Mouse (Mus musculus) CH12.LX (cell line): Measurements from ENCODE around the gene Pdzd2. TPM values are rescaled to one million over a fixed set of nuclear protein-coding genes. Genes with fewer than 3 reads are reported as not detected.

Experiments used
- DNase-seq: peaks from one replicate; pipeline ENCODE4 v3.0.0-alpha.2; 2013; ENCODE audit errors: extremely low read depth
- H3K27ac ChIP-seq: 2 replicates; pipeline ENCODE4 v1.5.1; 2012; ENCODE audit warnings: low read depth, mild to moderate bottlenecking, control low read depth, moderate library complexity; ENCODE audit not compliant: insufficient read depth
- H3K27me3 ChIP-seq: replicated peaks from 2 replicates; pipeline ENCODE3; 2012; ENCODE audit warnings: inconsistent platforms
- H3K36me3 ChIP-seq, 2 experiments: replicated peaks in 1 of 2; 2 replicates each; pipeline versions ENCODE3 to v1.6.1; 2012; ENCODE audit warnings: inconsistent platforms in 1 of 2, low read length in 1 of 2, mild to moderate bottlenecking in 1 of 2, mixed read lengths in 1 of 2, moderate library complexity in 1 of 2; ENCODE audit not compliant: control insufficient read depth in 1 of 2, insufficient read depth in 1 of 2
- H3K4me1 ChIP-seq, 2 experiments: 2 replicates each; pipeline ENCODE4 v1.6.1; 2012; ENCODE audit warnings: inconsistent platforms in 1 of 2, moderate library complexity in 1 of 2; ENCODE audit not compliant: insufficient read depth in 2 of 2, control insufficient read depth in 1 of 2
- H3K4me2 ChIP-seq: 2 replicates; pipeline ENCODE4 v1.6.1; 2012; ENCODE audit warnings: low read depth, mild to moderate bottlenecking, control low read depth; ENCODE audit not compliant: poor library complexity, insufficient read depth, severe bottlenecking
- H3K4me3 ChIP-seq, 3 experiments: fragments of 150-350 bp in 1 of 3; sonication (generic) in 1 of 3; replicated peaks in 1 of 3; 2 replicates each; pipeline versions ENCODE3 to v1.5.1; 2011 to 2012; ENCODE audit warnings: low read depth in 2 of 3, low read length in 2 of 3, mild to moderate bottlenecking in 2 of 3, moderate library complexity in 2 of 3, control low read depth in 1 of 3, improper control_type of control experiment in 1 of 3, inconsistent platforms in 1 of 3, mixed read lengths in 1 of 3; ENCODE audit not compliant: poor library complexity in 1 of 3
- H3K79me2 ChIP-seq: replicated peaks from 2 replicates; pipeline ENCODE4 v1.6.1; 2012; ENCODE audit warnings: mild to moderate bottlenecking, moderate library complexity; ENCODE audit not compliant: control insufficient read depth, poor library complexity, insufficient read depth, severe bottlenecking; ENCODE audit errors: extremely low read depth
- H3K9ac ChIP-seq: 2 replicates; pipeline ENCODE4 v1.6.1; 2012; ENCODE audit warnings: low read depth, mild to moderate bottlenecking, control low read depth, moderate library complexity; ENCODE audit not compliant: insufficient read depth
- H3K9me3 ChIP-seq: replicated peaks from 2 replicates; pipeline ENCODE3; 2012; ENCODE audit warnings: low read length, inconsistent platforms, mixed read lengths
- CHD1 ChIP-seq: IDR thresholded peaks from 2 replicates; pipeline ENCODE4 v1.6.1; 2012; ENCODE audit warnings: low read depth, low read length, improper control_type of control experiment, inconsistent platforms
- CHD2 ChIP-seq: IDR thresholded peaks from 2 replicates; pipeline ENCODE4 v1.6.1; 2011; ENCODE audit warnings: low read length, improper control_type of control experiment
- E2F4 ChIP-seq: IDR thresholded peaks from 2 replicates; pipeline ENCODE4 v1.6.1; 2011; ENCODE audit warnings: low read depth, low read length, improper control_type of control experiment; ENCODE audit not compliant: insufficient replicate concordance
- ELF1 ChIP-seq: IDR thresholded peaks from 2 replicates; pipeline ENCODE4 v1.6.1; 2014; ENCODE audit warnings: low read depth, mild to moderate bottlenecking, inconsistent platforms, low read length, improper control_type of control experiment
- EP300 ChIP-seq: IDR thresholded peaks from 2 replicates; pipeline ENCODE4 v1.6.1; 2011; ENCODE audit warnings: low read length, improper control_type of control experiment
- IRF4 ChIP-seq: IDR thresholded peaks from 2 replicates; pipeline ENCODE4 v1.6.1; 2014; ENCODE audit warnings: low read depth, mild to moderate bottlenecking, inconsistent platforms, low read length, improper control_type of control experiment
- JUN ChIP-seq: IDR thresholded peaks from 2 replicates; pipeline ENCODE4 v1.6.1; 2011; ENCODE audit warnings: low read depth, mild to moderate bottlenecking, low read length, improper control_type of control experiment, moderate library complexity; ENCODE audit not compliant: insufficient read depth
- JUND ChIP-seq: conservative IDR thresholded peaks from 2 replicates; pipeline ENCODE4 v1.6.1; 2011; ENCODE audit warnings: low read depth, low read length, improper control_type of control experiment
- KAT2A ChIP-seq: IDR thresholded peaks from 2 replicates; pipeline ENCODE4 v1.6.1; 2012; ENCODE audit warnings: low read length, improper control_type of control experiment, inconsistent platforms; ENCODE audit not compliant: insufficient replicate concordance
- MAX ChIP-seq: IDR thresholded peaks from 2 replicates; pipeline ENCODE4 v1.6.1; 2011; ENCODE audit warnings: low read length, improper control_type of control experiment
- MAZ ChIP-seq: IDR thresholded peaks from 2 replicates; pipeline ENCODE4 v1.6.1; 2012; ENCODE audit warnings: low read depth, mild to moderate bottlenecking, inconsistent platforms, low read length, improper control_type of control experiment, moderate library complexity
- MXI1 ChIP-seq: IDR thresholded peaks from 2 replicates; pipeline ENCODE4 v1.6.1; 2011; ENCODE audit warnings: mild to moderate bottlenecking, low read depth, low read length, improper control_type of control experiment
- MYC ChIP-seq: IDR thresholded peaks from 2 replicates; pipeline ENCODE4 v1.6.1; 2011; ENCODE audit warnings: low read depth, mild to moderate bottlenecking, improper control_type of control experiment, low read length
- NRF1 ChIP-seq: IDR thresholded peaks from 2 replicates; pipeline ENCODE4 v1.6.1; 2014; ENCODE audit warnings: low read depth, mild to moderate bottlenecking, inconsistent platforms, low read length, improper control_type of control experiment, moderate library complexity
- PAX5 ChIP-seq: IDR thresholded peaks from 2 replicates; pipeline ENCODE4 v1.6.1; 2012; ENCODE audit warnings: low read length, inconsistent platforms, mixed read lengths
- POLR2AphosphoS2 ChIP-seq: IDR thresholded peaks from 2 replicates; pipeline ENCODE4 v1.6.1; 2011; ENCODE audit warnings: low read depth, low read length, improper control_type of control experiment
- TCF12 ChIP-seq: IDR thresholded peaks from 2 replicates; pipeline ENCODE4 v1.6.1; 2014; ENCODE audit warnings: low read depth, mild to moderate bottlenecking, inconsistent platforms, low read length, improper control_type of control experiment
- USF1 ChIP-seq: IDR thresholded peaks from 2 replicates; pipeline ENCODE4 v1.6.1; 2014; ENCODE audit warnings: low read depth, mild to moderate bottlenecking, inconsistent platforms, low read length, improper control_type of control experiment
- USF2 ChIP-seq: conservative IDR thresholded peaks from 2 replicates; pipeline ENCODE4 v1.6.1; 2011; ENCODE audit warnings: low read depth, low read length, improper control_type of control experiment
- ZKSCAN1 ChIP-seq: IDR thresholded peaks from 2 replicates; pipeline ENCODE4 v1.6.1; 2012; ENCODE audit warnings: low read depth, inconsistent platforms, low read length, improper control_type of control experiment, borderline replicate concordance
- ZNF384 ChIP-seq: IDR thresholded peaks from 2 replicates; pipeline ENCODE4 v1.6.1; 2012; ENCODE audit warnings: low read depth, low read length, improper control_type of control experiment, inconsistent platforms
- dilution Hi-C: fragments of 300-500 bp; cut with MboI; formaldehyde crosslinking; loops from 2 replicates; pipeline ENCODE4 v1.14.3; 2020; ENCODE audit warnings: low sequenced_read_pairs; ENCODE audit not compliant: extremely low pct_unique_long_range_greater_than_20kb, extremely low pct_ligation_motif_present
- in situ Hi-C: fragments of 300-500 bp; cut with MboI; formaldehyde crosslinking; loops from 3 replicates; pipeline ENCODE4 v1.14.3; 2019; ENCODE audit warnings: low sequenced_read_pairs, low pct_ligation_motif_present, low pct_unique_long_range_greater_than_20kb, mixed read lengths
- polyA plus RNA-seq: library from polyadenylated mRNA; unstranded; fragments of >175 nt; gene quantifications from 2 replicates; pipeline ENCODE4 v1.2.1, GENCODE M21; 2012; ENCODE audit warnings: low read depth; ENCODE audit not compliant: insufficient read length
- total RNA-seq, 2 experiments: library from RNA; depleted of rRNA; stranded (reverse); fragments of 300-350 nt in 1 of 2; fragments of >200 nt in 1 of 2; gene quantifications; 2 replicates each; pipeline ENCODE4 v1.2.3; 2012 to 2014

Pdzd2 gene
- total and polyA plus RNA-seq, 3 experiments, result 0.04 to 0.24 (median 0.17) TPM

DNA sequence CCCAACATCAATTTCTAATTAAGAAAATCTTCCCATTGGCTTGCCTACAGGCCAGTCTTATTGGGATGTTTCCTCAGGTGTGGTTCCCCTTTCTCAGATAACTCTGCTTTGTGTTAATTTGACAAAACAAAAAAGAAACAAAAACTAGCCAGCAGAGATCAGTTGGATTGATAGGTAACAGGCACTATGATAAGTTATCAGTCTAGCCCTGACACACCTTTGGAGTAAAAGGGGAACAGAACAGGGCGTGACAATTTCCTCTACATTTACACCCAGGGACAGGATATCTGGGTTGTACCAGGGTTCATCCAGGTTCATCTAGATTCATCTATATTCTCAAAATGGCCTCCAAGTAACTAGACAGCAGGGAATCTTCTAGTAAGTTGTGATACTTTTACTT is 18.0 kb upstream of the Pdzd2 start:
- H3K4me3 ChIP-seq, result no peak overlapping the region
- dilution Hi-C loops, result no loop called here
- H3K79me2 ChIP-seq, result no peaks in the 10 kb centered on the region
- H3K36me3 ChIP-seq, result no peaks in the 10 kb centered on the region
- no peaks in the 10 kb centered on the region for H3K9me3 ChIP-seq
- H3K27ac ChIP-seq, result no peak overlapping the region
- peaks cover 0 to 3% of the 10 kb centered on the region in 2 experiments; a peak in 2 of 4 replicates for H3K4me1 ChIP-seq
- in situ Hi-C loops, result no loop called here
- no peak overlapping the region for H3K9ac ChIP-seq
- TF ChIP-seq USF1, result no peak
- no peak for TF ChIP-seq IRF4
- TF ChIP-seq JUND, result no peak
- TF ChIP-seq MAX, result no peak
- no peak for TF ChIP-seq USF2
- TF ChIP-seq PAX5, result no peak
- no peak for DNase-seq
- no peak overlapping the region for H3K4me2 ChIP-seq
- H3K27me3 ChIP-seq, result no peaks in the 10 kb centered on the region

DNA sequence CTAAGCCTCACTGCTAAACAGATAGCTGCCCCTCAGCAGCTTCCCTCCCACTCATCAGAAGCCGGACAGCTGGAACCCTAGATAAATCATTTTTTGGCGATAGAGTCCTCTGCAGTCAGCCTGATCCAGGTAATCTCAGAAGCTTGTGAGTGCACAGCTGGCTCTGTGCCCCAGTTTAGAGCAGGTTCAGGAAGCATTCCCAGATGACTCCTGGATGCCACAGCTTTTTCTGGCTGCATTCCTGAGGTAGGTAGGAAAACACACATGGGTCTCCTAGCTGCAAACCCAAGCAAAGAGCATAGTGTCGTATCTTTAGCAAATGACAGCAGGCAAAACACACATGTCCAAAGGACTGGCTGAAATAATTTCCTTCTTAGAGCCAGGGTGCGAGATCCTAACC is 13.5 kb upstream of the Pdzd2 start:
- Histone ChIP-seq H3K4me3 (no peak overlapping the region), H3K9me3 (no peaks in the 10 kb centered on the region), H3K79me2 (no peaks in the 10 kb centered on the region), H3K27ac (no peak overlapping the region), H3K4me2 (no peak overlapping the region), H3K27me3 (peaks cover 2% of the 10 kb centered on the region), H3K36me3 (no peaks in the 10 kb centered on the region), H3K9ac (no peak overlapping the region), H3K4me1 (peaks cover 0 to 3% of the 10 kb centered on the region in 2 experiments; a peak in 2 of 4 replicates)
- DNase-seq, result no peak
- in situ Hi-C loops, result no loop called here
- no peak for TF ChIP-seq KAT2A
- TF ChIP-seq ZNF384, result no peak
- TF ChIP-seq ZKSCAN1, result no peak
- no peak for TF ChIP-seq MXI1
- no peak for TF ChIP-seq NRF1
- no peak for TF ChIP-seq CHD2
- no peak for TF ChIP-seq EP300
- no peak for TF ChIP-seq POLR2AphosphoS2
- TF ChIP-seq MAZ, result no peak
- TF ChIP-seq E2F4, result no peak
- no peak for TF ChIP-seq ELF1
- no peak for TF ChIP-seq JUN
- no peak for TF ChIP-seq CHD1
- TF ChIP-seq MYC, result no peak
- TF ChIP-seq TCF12, result no peak
- dilution Hi-C loops, result no loop called here
